Mouse (Mus musculus) embryo, embryonic 11 days (tissue): ENCODE measurements around the gene Rab3c.
A peak's percentile ranks its signal among the peaks of the same experiment; 100 is the strongest.

ENCODE experiments used
- DNase-seq: peaks from one replicate; pipeline ENCODE4 v3.0.0-alpha.2; 2015

Rab3c gene

DNA sequence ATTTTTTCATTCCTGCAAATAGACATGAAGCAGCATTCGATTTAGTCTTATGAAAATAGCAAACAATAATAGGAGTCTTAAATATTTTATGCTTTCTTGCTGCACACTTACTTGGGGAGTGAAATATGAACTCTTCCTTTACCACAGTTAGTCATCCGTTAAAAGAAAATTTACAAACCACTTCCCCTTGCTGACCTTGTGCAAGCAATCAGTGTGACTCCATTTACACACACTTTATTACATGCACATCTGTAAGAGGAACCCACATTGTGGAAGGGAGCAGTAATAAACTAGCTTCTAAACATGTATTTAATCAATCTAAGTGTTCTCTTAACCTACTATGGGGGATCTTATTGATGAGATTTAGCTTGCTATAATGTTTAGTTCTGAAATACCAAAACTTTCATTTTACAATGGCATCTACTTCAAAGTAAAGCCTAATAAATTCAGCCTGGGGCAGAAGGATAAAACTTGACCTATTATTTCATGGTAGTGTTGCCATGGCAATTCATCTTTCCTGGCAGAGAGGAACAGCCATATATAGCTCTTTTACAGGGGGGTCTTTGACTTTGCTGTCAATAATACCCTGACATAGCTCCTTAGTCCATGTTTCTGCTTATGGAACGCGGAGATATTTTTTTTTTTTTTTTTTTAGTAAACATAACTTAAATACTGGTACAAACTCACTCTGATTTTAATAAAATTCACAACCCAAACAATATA, 95.7 kb downstream of the Rab3c start:
- DNase-seq = no peak

- DNase-seq = no peak
Measured at GRCm38 (mm10) chr13:110175651-110176050, 105.1 kb downstream of the Rab3c start.

DNA sequence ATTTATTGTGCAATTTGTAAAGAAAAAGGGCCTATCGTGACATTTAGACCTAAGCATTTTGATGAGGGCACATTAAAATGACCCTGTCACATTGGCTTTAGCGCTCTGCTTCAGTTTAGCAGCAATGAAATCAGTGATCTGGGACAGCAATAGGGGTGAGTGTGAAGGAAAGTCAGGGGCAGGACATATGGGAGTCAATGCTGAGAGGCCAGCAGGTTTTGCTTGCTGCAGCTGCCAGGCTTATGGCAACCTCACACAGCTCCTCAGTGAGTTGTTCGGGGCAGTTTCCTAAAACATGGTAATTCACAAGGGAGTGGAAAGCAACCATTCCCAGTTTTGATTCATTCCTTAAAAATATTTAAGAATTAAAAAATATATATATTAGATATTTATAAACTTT, 111.1 kb downstream of the Rab3c start:
- DNase-seq = no peak

- no peak for DNase-seq
Measured at GRCm38 (mm10) chr13:110169152-110169551, 111.6 kb downstream of the Rab3c start.

GRCm38 (mm10) chr13:110168570-110168969, 112.2 kb downstream of the Rab3c start:
- DNase-seq = no peak

- no peak for DNase-seq
Measured at GRCm38 (mm10) chr13:110166622-110167330, 114.0 kb downstream of the Rab3c start.

DNA sequence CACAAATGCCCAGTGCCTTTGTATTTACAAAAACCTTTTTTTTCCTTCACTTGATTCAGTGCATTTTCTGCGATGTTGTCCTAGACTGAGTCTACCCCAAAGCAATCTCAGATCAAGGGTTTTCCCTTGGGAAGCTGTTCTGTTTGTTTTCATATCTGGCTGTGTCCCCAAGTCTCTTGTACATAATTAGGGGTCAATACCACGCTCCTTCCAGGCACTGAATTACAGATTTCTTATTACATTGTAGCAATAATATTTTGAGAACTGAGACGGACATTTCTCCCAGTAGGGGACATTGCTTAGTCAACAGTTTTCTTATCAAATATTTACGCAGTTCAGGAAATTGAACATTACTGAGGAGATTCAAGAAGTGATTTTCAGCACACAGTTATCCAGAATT, 120.8 kb downstream of the Rab3c start:
- no peak for DNase-seq

DNA sequence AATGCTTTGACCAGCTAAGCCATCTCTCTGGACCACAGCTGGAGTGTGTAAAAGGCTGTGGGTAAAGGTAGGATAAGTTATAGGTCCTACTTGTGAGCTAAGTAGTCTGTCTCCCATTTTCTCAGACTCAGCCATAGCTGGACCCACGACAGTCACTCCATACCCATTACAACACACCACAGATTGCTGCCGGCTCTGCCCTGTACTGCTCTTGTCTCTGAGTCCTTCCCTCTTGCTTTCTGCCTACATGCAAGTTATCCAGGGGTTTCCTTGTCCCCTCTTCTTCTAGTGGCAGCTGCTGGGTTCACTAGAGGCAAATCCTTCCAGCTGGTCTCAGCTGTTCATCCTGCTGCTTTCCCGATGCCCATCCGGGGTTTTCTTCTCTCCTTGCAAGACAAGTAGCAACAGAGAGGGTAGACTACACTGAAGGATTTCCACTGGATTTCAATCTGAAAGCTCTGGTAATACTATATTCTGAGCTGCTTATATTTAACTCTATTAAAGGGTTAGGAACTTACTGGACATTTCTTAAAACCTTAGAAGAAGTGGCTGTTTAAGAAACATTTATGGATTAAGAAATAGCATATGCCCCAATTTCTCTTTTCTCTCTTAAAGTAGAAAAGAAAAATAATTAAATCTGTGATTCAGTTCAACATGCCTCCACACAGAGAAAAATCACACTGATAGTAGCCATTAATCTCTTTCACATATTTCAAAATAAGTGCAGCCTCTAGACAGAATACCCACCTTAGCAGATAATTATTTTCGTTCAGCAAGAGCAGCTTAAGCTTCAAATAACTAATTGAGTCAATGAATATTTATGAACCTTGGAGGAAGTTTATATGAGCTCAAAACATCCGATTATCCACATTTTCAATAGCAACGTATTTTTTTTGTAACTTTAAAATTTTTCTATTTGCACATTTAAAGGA, 121.9 kb downstream of the Rab3c start:
- no peak for DNase-seq

DNA sequence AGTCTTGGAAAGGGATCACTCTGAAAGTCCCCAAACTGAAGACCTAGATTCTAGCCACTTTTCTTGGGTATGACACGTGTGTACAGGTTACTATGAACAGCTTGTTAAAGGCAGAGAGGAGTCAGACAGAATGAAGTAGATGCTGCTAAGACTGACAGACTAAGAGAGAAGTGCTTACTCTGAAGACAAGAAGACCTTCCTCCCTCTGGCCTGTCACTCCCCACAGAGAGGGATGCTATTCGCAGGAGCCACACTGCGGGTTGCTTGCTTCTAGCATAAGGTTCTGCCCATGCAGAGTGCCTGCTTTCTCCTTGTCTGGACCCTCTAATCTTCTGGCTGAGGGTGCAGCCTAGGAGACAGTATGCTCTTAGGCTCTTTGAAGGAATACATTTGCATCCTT, 135.3 kb downstream of the Rab3c start:
- no peak for DNase-seq

GRCm38 (mm10) chr13:110145019-110145418, 135.8 kb downstream of the Rab3c start:
- DNase-seq = no peak

DNA sequence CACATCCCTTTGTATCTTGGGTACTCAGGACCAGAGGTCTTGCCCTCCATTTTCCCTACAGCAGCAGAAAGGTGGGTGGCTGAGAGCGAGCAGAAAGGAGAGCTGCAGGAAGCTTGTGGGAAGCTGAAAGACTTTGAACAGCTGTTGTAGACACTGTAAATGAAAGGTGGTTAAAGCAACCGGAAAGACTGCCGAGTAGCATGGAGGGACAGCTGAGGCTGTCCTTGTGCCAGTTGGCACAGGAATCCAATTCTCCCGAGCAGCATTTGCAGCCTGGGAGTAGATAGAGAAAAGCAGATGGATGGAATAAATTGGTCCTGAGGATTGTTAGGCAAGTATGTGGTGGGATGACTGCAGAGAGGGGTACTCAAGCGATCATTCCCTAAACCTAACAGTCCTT, 141.5 kb downstream of the Rab3c start:
- no peak for DNase-seq

- DNase-seq = no peak
Measured at GRCm38 (mm10) chr13:110138644-110139043, 142.2 kb downstream of the Rab3c start.

DNA sequence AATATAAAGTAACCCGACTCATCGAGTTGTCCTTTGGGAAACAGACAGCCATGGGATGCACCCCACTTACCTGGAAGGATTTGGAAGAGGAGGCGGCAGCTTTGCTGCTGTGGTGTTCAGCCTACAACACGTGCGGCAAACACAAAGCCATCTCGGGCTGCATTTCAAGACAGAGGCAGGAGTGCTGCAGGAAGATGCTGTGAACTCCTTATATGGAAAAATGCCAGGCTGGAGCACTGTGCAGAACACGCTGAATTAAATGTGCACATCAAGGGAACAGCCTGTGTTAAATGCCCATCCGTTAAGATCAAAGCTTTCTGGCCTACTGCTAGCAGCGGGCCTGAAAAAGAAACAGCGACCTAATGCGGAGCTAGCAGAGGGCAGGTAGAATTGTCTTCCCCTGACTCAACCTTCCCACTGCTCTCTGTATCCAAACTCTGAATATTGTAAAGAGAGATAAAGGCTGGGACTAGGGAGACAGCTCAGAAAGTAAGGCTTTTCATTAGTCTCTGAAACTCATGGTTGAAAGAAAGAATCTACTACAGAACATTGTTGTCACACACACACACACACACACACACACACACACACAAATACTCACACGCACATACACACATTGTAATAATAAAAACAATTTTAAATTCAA, 153.1 kb downstream of the Rab3c start:
- no peak for DNase-seq

DNA sequence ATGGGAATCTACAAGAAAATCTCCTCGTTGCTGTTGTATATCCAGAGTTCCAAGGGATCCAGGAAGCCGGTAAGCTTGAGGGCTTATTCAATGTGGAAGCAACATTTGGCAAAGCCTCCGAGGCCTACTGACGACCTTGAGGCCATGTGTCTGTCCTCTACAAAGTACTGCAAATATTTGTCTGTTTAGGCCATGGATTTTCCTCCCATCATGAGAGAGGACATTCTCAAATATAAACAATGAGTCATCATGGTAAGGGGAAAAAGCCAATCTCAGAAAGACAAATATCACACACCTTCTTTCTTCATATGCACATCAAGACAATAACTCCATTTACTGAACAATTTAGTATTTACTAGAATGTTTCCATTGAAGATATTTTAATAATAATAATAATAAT, 158.0 kb downstream of the Rab3c start:
- DNase-seq = no peak

GRCm38 (mm10) chr13:110116892-110117291, 163.9 kb downstream of the Rab3c start:
- no peak for DNase-seq

DNA sequence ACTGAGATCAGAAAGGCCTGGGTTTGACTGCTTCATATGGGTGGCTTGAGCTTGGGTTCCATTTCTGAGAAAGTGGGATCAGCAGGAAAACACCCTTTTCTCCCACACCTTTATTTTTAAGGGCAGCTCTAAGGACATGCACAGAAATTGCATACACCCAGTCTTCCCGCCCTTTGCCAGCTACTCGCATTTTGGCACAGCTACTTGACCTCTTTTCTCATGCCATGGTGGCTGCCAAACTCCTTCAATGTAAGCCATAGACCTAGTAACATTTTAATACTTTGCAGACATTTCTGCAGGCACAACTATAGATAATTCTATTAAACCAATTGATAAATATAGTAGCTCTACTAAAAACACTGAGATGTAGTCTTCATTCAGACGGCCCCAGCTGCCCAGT, 164.5 kb downstream of the Rab3c start:
- no peak for DNase-seq

- DNase-seq = peak; percentile 33
Measured at GRCm38 (mm10) chr13:110114870-110115645, 165.7 kb downstream of the Rab3c start.

DNA sequence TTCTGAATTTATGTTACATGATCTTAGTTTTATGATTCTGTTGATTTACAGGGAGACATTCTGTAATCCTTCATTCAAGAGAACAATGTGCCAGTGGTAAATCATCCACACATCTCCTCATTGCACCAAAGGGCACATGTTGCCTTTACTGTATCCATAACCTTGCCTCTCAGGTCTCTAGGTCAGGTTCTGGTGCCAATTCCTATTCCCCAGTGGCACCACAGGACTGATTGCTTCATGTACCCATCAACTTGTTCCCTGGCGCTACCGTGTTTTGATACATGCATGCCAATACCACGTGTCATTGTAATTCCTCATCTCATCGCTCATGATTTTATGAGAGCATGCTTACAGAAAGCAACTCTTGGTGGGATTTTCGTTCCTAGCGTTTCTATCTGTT, 167.1 kb downstream of the Rab3c start:
- DNase-seq = no peak

DNA sequence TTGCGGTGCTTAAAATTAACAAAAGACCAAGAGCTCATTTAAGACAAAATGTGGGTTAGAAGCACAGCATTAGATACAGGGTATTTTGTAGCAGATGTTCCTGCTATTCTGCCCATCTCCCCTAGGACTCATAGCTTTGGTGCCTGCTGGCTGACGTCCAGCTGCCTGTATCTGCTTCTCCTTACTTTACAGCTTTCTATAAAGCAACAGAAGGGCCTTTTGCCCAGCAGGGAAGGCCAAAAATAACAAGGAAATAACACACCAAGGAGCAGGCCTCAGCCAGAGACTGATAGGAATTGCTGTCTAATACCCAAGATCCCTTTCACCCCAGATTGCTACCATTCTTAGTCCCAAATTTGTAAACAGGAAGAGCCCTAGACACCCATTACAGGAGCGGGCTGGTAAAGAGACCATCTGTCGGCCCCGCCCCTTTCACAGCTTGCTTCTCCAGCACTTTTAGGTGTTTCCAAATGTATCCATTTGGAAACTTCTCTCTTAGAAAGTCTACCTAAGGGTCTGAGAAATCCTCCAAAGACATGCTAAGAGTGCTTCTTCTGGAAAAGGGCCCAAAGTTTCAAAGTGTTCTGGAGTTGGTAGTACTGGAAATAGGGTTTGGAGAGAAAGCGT, 183.3 kb downstream of the Rab3c start:
- no peak for DNase-seq

GRCm38 (mm10) chr13:110094998-110095397, 185.8 kb downstream of the Rab3c start:
- no peak for DNase-seq
